Mouse (Mus musculus) T-helper 2 cell (primary cell): ENCODE results near the gene Iqcm.
"Not testable (repeated sequence)": the region's sequence is repeated elsewhere in the genome, so short reads cannot be mapped to it uniquely, and the experiment has no call there.

Experiments
- in situ Hi-C: fragments of 300-600 bp; cut with MboI, MseI; formaldehyde crosslinking; loops from one replicate; pipeline ENCODE4 v1.15.1; 2025; ENCODE audit warnings: high pct_unique_total_duplicates

Iqcm gene

GRCm38 (mm10) chr8:75448394-75448793 lies at the start of gene Iqcm:
TSS of gene Iqcm (plus strand) at chr8:75448694.
- in situ Hi-C loops = no loop called here

DNA sequence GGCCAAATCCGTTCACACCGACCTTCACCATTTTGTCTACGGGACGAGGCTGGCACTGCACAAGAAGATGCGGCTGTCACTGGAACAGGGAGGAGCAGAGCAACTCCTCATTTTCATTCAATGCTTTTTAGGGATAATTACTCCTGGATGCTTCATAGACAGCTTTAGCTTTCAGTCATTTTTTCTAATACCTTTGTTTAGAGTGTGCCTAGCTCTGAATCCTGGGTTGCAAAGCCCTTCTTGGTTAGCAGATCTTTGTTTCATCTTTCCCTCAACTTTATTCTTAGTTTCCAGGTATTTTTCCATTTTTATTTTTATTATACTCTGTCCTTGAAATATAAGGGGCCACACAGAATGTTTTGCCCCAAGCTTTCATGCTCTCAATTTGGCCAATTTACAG lies 42.0 kb upstream of the Iqcm start, which contains the start of gene Gm10358:
Gene Gm10358, minus strand, starts transcription at position 101 of the 400 bp plus-strand sequence.
- in situ Hi-C loops = no loop called here

DNA sequence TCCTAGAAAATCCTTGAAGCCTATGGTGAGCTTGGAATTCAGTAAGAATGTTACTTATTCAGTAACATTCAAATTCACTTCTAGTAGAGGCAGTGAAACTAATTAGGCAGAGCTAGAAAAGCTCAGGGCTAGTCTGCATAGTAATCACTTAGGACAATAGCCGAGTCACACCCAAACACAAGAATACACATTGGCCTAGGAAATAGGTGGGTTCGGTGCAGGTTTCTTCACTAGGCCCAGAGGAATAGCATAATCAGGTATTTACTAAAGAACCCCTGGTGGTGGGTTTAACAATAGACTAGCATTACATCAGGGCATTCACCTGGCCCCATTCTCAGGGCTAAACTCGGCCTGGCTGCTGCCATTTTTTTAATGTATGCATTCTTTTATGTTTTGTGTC lies 32.8 kb upstream of the Iqcm start:
- in situ Hi-C loops = not testable (repeated sequence)

DNA sequence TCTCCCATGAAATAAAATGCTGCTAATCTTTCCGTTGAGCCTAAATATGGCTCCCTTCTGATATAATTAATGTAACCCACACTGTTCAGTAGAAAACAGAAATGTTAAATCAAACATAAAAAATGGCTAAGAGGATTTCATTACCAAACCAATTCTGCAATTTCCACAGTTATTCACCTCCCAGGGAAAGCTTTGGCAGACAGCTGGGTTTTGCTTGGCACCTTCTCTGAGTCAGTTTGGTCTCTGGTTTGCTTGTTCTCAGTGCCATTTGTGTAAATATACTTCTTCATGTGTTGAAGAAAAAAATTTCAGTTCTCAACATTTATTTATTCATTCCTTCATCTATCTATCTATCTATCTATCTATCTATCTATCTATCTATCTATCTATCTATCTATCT lies 28.3 kb downstream of the Iqcm start:
- in situ Hi-C loops = no loop called here

DNA sequence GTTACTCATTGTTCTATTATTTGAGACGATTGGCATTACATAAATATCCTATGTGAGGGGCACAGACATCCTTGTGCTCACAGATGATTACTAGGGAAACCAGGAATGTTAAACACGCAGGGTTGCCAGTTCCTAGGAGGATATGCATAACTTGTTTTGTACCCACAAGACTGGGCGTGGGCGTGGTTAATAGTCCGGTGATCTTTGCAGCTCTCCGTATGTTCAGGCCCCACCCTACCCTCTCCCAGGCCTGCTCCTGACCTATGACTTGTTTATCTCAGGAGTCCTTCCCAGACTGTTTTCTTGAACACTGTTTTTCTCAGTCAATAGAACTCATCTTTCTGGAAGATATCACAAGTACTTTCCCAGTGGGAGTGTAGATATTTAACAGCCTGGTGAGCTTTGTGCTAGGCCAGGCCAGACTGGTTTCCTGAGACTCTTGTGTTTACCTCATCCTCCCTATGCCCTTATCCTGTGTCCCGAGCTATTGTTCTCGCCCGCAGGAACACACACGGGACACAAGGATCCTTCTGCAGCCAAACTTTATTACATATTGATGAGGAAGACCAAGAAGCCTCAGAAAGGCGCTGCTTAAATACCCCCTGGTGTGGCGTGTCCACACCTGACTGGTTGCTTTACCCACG lies 40.7 kb downstream of the Iqcm start:
- in situ Hi-C loops = no loop called here

DNA sequence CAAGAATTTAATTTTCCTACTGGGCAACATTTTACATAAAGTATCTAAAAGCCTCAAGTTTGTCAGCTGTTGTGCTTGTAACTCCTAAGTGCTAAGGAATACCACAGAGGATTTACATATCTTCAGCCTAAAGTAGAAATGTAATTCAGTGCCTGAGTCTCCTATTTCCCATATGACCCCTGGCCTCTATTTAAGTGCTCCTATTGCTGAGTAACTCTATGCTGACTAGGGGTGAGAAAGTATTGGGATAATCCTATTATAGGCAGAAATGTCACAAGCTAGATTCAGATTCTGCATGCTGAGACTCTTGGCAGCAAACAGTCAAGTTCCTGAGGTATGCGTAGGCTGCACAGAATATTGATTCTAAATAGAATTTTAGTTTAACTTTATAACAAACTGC lies 60.8 kb downstream of the Iqcm start:
- in situ Hi-C loops = no loop called here

DNA sequence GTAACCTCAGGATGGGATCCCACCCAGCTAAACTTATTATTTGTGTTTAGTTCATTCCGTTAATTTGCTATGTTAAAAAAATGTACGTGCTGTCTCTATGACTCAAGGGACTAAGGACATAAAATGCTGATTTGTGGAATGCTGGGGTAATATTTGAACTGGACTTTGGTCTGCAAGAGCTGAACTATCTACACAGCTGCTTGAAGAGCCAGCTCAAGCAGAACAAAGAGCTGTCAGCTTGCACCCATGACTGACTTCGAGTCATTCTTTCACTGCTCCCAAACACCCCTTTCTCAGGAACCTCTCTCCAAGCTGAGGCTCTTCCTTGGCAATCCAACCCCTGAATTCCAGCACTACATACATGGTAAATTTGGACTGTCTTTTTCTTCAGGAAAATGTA lies 65.3 kb downstream of the Iqcm start:
- in situ Hi-C loops = no loop called here

GRCm38 (mm10) chr8:75549284-75549683 lies 100.8 kb downstream of the Iqcm start:
- in situ Hi-C loops = no loop called here

DNA sequence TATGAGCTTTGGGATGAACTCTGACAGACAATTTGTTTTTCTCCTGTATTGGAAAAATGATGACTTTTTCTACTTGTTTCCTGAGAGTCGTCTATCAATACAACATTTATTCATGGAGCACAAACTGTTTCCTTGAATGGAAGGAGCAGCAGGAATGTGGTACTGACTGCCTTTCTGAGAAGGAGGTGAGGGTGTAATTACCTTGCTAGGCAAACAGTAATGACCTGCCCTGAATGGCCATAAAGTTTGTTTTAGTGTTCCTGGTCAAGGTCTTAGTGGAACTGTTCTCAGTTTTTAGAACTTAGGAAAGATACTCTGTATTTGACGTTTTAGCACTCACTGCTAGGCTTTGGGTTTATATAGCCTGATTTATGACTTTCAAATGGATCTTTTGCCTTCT lies 147.8 kb downstream of the Iqcm start:
- in situ Hi-C loops = no loop called here

DNA sequence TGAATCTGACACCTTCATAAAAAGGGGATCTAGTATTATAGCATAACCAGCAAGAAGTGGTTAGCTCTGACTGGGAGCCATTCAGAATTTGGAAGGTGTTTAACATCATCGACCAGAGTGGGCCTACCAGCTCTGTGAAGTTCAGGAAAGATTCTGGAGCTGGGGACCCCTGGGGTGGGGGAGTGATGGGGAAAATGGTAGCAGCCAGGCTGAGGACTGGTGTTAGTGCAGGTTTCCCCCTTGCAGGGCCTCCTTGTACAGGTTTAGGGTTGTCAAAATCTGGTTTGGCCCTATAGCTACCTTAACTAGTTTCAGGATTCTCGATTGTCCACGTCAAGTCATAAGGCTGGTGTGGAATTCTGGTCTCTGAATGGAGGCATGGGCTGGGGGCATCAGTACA lies 194.5 kb downstream of the Iqcm start:
- in situ Hi-C loops = no loop called here

- in situ Hi-C loops = no loop called here
Observed at GRCm38 (mm10) chr8:75659287-75659686, 210.8 kb downstream of the Iqcm start.

DNA sequence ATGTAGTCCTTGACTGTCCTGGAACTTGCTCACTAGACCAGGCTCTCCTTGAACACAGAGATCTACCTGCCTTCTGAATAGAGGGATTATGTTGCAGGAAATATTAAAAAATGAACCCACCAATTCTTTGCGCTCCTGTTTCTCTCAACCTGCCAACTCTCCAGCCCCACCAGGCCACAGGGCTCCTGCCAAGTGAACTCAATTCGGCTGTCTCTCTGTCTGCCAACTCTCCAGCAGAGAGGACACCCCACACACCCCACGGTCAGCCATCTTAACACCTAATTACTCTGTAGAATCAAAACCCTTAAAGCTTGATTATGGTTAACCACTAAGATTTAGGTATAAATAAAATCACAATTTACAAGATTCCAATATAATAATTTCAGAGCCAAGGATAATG lies 298.1 kb downstream of the Iqcm start:
- in situ Hi-C loops = no loop called here

GRCm38 (mm10) chr8:75755596-75755995 lies 307.1 kb downstream of the Iqcm start:
- in situ Hi-C loops = no loop called here

DNA sequence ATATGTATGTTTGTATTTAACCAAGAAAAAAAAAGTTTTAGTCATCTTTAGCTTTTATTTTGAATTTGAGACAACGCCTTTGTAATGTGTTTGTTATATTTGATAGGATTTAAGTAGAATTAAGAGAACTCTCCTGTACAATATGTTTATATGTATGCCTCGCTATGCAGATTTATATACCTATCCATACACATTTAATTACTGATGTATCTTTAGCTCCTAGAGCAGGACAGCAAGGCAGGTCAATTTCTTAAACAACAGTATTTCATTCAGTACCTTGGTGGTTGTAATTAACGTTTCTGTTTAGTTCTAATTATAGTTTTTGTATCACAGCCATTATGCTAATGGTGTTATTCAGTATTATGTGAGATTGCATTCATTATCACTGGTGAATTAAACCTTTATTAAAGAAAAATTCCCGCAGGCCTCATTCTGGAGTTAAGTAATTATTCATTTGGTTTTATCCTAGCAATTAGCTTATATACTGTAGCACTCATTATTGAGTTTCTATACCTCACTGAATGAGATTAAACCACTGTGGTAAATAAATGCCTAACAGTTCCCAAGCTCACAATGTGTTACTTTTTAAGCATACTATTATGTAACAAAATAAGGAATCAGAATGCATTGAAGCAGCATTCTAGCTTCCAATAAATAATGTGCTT lies 380.1 kb downstream of the Iqcm start:
- in situ Hi-C loops = no loop called here

- in situ Hi-C loops = no loop called here
Observed at GRCm38 (mm10) chr8:75835245-75835644, 386.8 kb downstream of the Iqcm start.

DNA sequence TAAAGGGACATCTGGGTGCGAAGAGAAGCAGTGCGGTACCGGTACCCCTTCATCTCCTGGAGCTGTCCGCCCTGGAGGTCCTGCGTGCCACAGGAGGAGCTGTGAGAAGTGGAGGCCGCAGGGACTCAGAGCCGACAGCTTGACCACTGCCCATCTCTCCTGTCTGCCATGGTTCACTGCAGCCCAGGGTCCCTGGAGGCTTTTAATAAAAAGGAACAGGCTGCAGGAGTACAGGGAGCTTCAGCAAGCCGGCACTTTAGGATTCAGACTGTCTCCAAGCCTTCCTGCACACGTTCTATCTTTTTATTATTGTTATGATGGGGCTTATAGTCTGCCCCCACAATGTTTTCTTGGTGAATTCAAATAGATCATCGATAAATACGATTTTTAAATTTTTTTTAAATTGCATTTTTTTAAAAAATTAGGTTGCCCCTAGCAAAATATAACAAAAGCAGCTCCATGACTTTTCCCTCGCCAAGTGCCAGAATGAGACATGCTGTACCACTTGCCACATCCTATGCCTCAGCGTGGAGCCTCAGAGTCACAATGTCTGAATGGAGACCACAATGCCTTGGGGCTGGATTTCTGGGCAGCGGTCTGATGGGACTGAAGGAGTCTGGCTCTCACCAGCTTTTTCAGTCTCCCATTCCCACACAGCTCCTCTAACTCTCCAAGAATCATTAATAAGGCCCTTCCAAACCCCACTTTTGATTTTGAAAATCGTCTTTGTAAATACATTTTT lies 469.3 kb downstream of the Iqcm start:
- in situ Hi-C loops = no loop called here

DNA sequence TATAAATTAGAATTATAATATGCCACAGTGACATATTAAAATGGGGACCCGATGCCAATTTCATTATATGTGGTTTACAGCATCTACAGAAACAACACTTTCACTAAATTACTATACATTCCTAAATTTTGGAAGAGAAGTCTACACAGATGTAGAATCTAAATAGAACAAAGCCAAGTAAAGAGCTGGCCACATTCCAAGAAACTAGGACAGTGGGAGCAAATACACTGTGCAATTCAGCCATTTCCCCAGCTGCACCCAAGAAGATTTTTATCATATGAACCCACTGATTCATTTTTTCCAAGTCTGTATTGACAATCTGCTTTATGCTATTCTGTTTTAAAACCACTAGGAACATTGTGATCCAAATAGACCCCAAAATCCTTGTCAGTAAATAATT lies 500.7 kb downstream of the Iqcm start:
- in situ Hi-C loops = no loop called here

GRCm38 (mm10) chr8:75956016-75956415 lies 507.5 kb downstream of the Iqcm start:
- in situ Hi-C loops = no loop called here

DNA sequence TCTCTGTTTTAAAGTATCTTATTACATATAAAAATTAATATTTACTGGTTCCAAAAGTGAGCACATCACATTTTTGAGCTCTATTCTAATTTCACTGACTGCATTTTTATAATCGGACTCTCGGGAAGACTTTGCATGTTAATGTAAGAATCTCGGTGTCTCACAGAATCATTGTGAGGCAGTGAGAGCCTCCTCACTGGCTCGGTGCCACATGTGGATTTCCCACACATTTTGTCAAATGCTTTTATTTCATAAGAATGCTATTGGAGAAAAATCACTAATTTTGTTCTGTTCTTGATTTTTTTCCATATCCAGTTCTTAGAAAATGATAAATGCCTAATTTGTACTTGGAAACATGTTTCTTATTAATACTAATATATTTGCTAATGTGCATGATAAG lies 570.0 kb downstream of the Iqcm start:
- in situ Hi-C loops = no loop called here
